Mouse (Mus musculus) heart, postnatal 36 days (tissue): ENCODE results near the gene Smg1. TPM values are rescaled to one million over a fixed set of nuclear protein-coding genes. Genes with fewer than 3 reads are reported as not detected.

Source experiments
- DNase-seq, 2 experiments: peaks; one replicate each; pipeline ENCODE4 v3.0.0; 2021 to 2022
- intact Hi-C: fragments of 180-260 bp; cut with DNase I; formaldehyde crosslinking; loops from one replicate; pipeline ENCODE4 v1.15.1; 2025
- total RNA-seq, 2 experiments: library from RNA; stranded (reverse); gene quantifications; 2 replicates each; pipeline ENCODE4 v1.2.3; 2021

Smg1 gene
- total RNA-seq, 2 experiments from 2014 or later, result 39.2 to 39.5 TPM

GRCm38 (mm10) chr7:118115877-118116568 is 127.4 kb downstream of the Smg1 start, which contains the start of gene Rps15a:
Gene Rps15a (minus strand): TSS chr7:118116188.
- intact Hi-C loops, result loop anchor here (5.0 to 10.0 kb wide), 4 partner anchors 126 to 1781 kb away; partner anchors contain the start of genes Coq7, Gde1, Rps13 and Smg1
- peak; percentile 97 for DNase-seq

GRCm38 (mm10) chr7:118115533-118115876 is 128.0 kb downstream of the Smg1 start:
- intact Hi-C loops, result loop anchor here (5.0 to 10.0 kb wide), 4 partner anchors 127 to 1781 kb away; partner anchors contain the start of genes Coq7, Gde1, Rps13 and Smg1
- DNase-seq, result no peak

- intact Hi-C loops, result loop anchor here (10.0 kb wide), 3 partner anchors 421 to 1779 kb away; partner anchors contain the start of genes Coq7, Gde1 and Rps13
- no peak for DNase-seq
Observed at GRCm38 (mm10) chr7:118113541-118114297, 129.8 kb downstream of the Smg1 start.

- DNase-seq, result no peak
- intact Hi-C loops, result loop anchor here (10.0 kb wide), 3 partner anchors 424 to 1776 kb away; partner anchors contain the start of genes Coq7, Gde1 and Rps13
Observed at GRCm38 (mm10) chr7:118111128-118111527, 132.3 kb downstream of the Smg1 start.

GRCm38 (mm10) chr7:118107671-118108070 is 135.8 kb downstream of the Smg1 start:
- no peak for DNase-seq
- intact Hi-C loops, result loop anchor here (10.0 kb wide), 2 partner anchors 483 to 803 kb away; no protein-coding TSS in a partner anchor

- intact Hi-C loops, result loop anchor here (5.0 to 10.0 kb wide), 5 partner anchors 222 to 1402 kb away; partner anchors contain the start of gene Xylt1
- no peak for DNase-seq
Observed at GRCm38 (mm10) chr7:118104458-118105052, 138.9 kb downstream of the Smg1 start.

GRCm38 (mm10) chr7:118103462-118104379 is 139.7 kb downstream of the Smg1 start:
- no peak for DNase-seq
- intact Hi-C loops, result loop anchor here (2.0 to 10.0 kb wide), 6 partner anchors 221 to 1459 kb away; partner anchors contain the start of gene Xylt1

GRCm38 (mm10) chr7:118102678-118103461 is 140.6 kb downstream of the Smg1 start:
- intact Hi-C loops, result loop anchor here (2.0 to 10.0 kb wide), 6 partner anchors 221 to 1458 kb away; partner anchors contain the start of gene Xylt1
- DNase-seq, result no peak

- intact Hi-C loops, result loop anchor here (2.0 to 10.0 kb wide), 6 partner anchors 220 to 1457 kb away; partner anchors contain the start of gene Xylt1
- peak; percentile 24 to 31 for DNase-seq
Observed at GRCm38 (mm10) chr7:118102231-118102630, 141.2 kb downstream of the Smg1 start.

- intact Hi-C loops, result no loop called here
- no peak for DNase-seq
Observed at GRCm38 (mm10) chr7:118097615-118098014, 145.9 kb downstream of the Smg1 start.

Other genes with a start within 250 kb of the Smg1 start
- gene Rps15a, start 127.5 kb downstream of the Smg1 start, total RNA-seq, result 100 to 1,000 TPM; 519 to 578 TPM
- gene Arl6ip1, start 114.0 kb downstream of the Smg1 start, total RNA-seq, result 10 to 100 TPM; 25.2 to 32.7 TPM
- gene Syt17, start 204.6 kb upstream of the Smg1 start, total RNA-seq, result 1 to 10 TPM; 1.5 to 2.1 TPM
- gene Itpripl2, start 248.3 kb upstream of the Smg1 start, total RNA-seq, result 10 to 100 TPM; 23.1 to 25.1 TPM